Mouse (Mus musculus): ENCODE data around the gene Sit1. TPM values are rescaled to one million over a fixed set of nuclear protein-coding genes. Genes with fewer than 3 reads are reported as not detected.

The Sit1 gene
- polyA plus RNA-seq, 1 experiment from 2014 or later, result not detected

Other genes with a start within 250 kb of the Sit1 start
- 0.23 and 0.57 TPM in 2 replicates for gene Atp8b5, start 216.6 kb downstream of the Sit1 start, polyA plus RNA-seq (2014; fragmentation: Nextera tagmentation; extraction: Ambion mirVana)
- 68.1 and 106 TPM in 2 replicates for gene Rusc2, start 101.8 kb downstream of the Sit1 start, polyA plus RNA-seq (2014; fragmentation: Nextera tagmentation; extraction: Ambion mirVana)
- 0.46 and 0.76 TPM in 2 replicates for gene Fam166b, start 54.6 kb downstream of the Sit1 start, polyA plus RNA-seq (2014; fragmentation: Nextera tagmentation; extraction: Ambion mirVana)
- 20.9 and 21.2 TPM in 2 replicates for gene Tesk1, start 41.8 kb downstream of the Sit1 start, polyA plus RNA-seq (2014; fragmentation: Nextera tagmentation; extraction: Ambion mirVana)
- 7.9 and 12.9 TPM in 2 replicates for gene Cd72, start 29.1 kb downstream of the Sit1 start, polyA plus RNA-seq (2014; fragmentation: Nextera tagmentation; extraction: Ambion mirVana)
- 68.1 and 80.6 TPM in 2 replicates for gene Ccdc107, start 9.2 kb upstream of the Sit1 start, polyA plus RNA-seq (2014; fragmentation: Nextera tagmentation; extraction: Ambion mirVana)
- gene Arhgef39, start 16.0 kb upstream of the Sit1 start, polyA plus RNA-seq (2014; fragmentation: Nextera tagmentation; extraction: Ambion mirVana), result 5.0 and 6.0 TPM in 2 replicates
- gene Car9, start 23.2 kb upstream of the Sit1 start, polyA plus RNA-seq (2014; fragmentation: Nextera tagmentation; extraction: Ambion mirVana), result 0.30 TPM in 1 of 2 replicates, not detected in the other
- 3.6 and 10.8 TPM in 2 replicates for gene Tpm2, start 40.0 kb upstream of the Sit1 start, polyA plus RNA-seq (2014; fragmentation: Nextera tagmentation; extraction: Ambion mirVana)
- 80.9 and 82.8 TPM in 2 replicates for gene Creb3, start 78.6 kb upstream of the Sit1 start, polyA plus RNA-seq (2014; fragmentation: Nextera tagmentation; extraction: Ambion mirVana)
- 60.3 and 65.5 TPM in 2 replicates for gene Tln1, start 79.0 kb upstream of the Sit1 start, polyA plus RNA-seq (2014; fragmentation: Nextera tagmentation; extraction: Ambion mirVana)
- 27.2 and 28.5 TPM in 2 replicates for gene Rgp1, start 95.0 kb upstream of the Sit1 start, polyA plus RNA-seq (2014; fragmentation: Nextera tagmentation; extraction: Ambion mirVana)
- gene Gba2, start 95.1 kb upstream of the Sit1 start, polyA plus RNA-seq (2014; fragmentation: Nextera tagmentation; extraction: Ambion mirVana), result 50.5 and 53.4 TPM in 2 replicates
- gene Msmp, start 100.8 kb upstream of the Sit1 start, polyA plus RNA-seq (2014; fragmentation: Nextera tagmentation; extraction: Ambion mirVana), result 2.1 TPM in 2 replicates
- gene Npr2, start 148.2 kb upstream of the Sit1 start, polyA plus RNA-seq (2014; fragmentation: Nextera tagmentation; extraction: Ambion mirVana), result 15.1 and 16.2 TPM in 2 replicates
- gene Spag8, start 169.9 kb upstream of the Sit1 start, polyA plus RNA-seq (2014; fragmentation: Nextera tagmentation; extraction: Ambion mirVana), result 5.1 and 5.8 TPM in 2 replicates
- gene Hint2, start 172.7 kb upstream of the Sit1 start, polyA plus RNA-seq (2014; fragmentation: Nextera tagmentation; extraction: Ambion mirVana), result 68.8 and 81.3 TPM in 2 replicates
- 11.2 and 13.3 TPM in 2 replicates for gene Tmem8b, start 185.2 kb upstream of the Sit1 start, polyA plus RNA-seq (2014; fragmentation: Nextera tagmentation; extraction: Ambion mirVana)
- gene Fam221b, start 185.4 kb upstream of the Sit1 start, polyA plus RNA-seq (2014; fragmentation: Nextera tagmentation; extraction: Ambion mirVana), result 2.7 and 2.9 TPM in 2 replicates
- not detected in 2 replicates for gene Olfr70, start 217.1 kb upstream of the Sit1 start, polyA plus RNA-seq (2014; fragmentation: Nextera tagmentation; extraction: Ambion mirVana)
- 0.16 TPM in 1 of 2 replicates, not detected in the other for gene Olfr71, start 226.5 kb upstream of the Sit1 start, polyA plus RNA-seq (2014; fragmentation: Nextera tagmentation; extraction: Ambion mirVana)
- gene Hrct1, start 243.5 kb upstream of the Sit1 start, polyA plus RNA-seq (2014; fragmentation: Nextera tagmentation; extraction: Ambion mirVana), result 0.20 and 0.30 TPM in 2 replicates
- not detected in 2 replicates for gene Spaar, start 246.3 kb upstream of the Sit1 start, polyA plus RNA-seq (2014; fragmentation: Nextera tagmentation; extraction: Ambion mirVana)

All from midbrain, embryonic 14.5 days (tissue).